Mouse (Mus musculus) hindbrain, embryonic 10.5 days (tissue): ENCODE data around the gene Rpl13. TPM values are rescaled to one million over a fixed set of nuclear protein-coding genes. Genes with fewer than 3 reads are reported as not detected.

ENCODE experiments used
- DNase-seq: peaks from one replicate; pipeline ENCODE4 v3.0.0-alpha.2; 2017; ENCODE audit warnings: low spot score
- H3K27ac ChIP-seq: fragments of 300-500 bp; sonication (generic); 2 replicates; pipeline ENCODE4 v1.5.1; 2016; ENCODE audit warnings: mild to moderate bottlenecking, moderate library complexity
- H3K27me3 ChIP-seq: fragments of 300-500 bp; sonication (generic); 2 replicates; pipeline ENCODE4 v1.6.1; 2016; ENCODE audit warnings: mild to moderate bottlenecking; ENCODE audit not compliant: poor library complexity, insufficient read depth, severe bottlenecking
- H3K36me3 ChIP-seq: fragments of 300-500 bp; sonication (generic); 2 replicates; pipeline ENCODE4 v1.6.1; 2016; ENCODE audit warnings: mild to moderate bottlenecking, moderate library complexity
- H3K4me1 ChIP-seq: fragments of 300-500 bp; sonication (generic); replicated peaks from 2 replicates; pipeline ENCODE4 v1.6.1; 2016; ENCODE audit warnings: mild to moderate bottlenecking
- H3K4me3 ChIP-seq: fragments of 300-500 bp; sonication (generic); 2 replicates; pipeline ENCODE4 v1.5.1; 2016; ENCODE audit warnings: mild to moderate bottlenecking, moderate library complexity
- H3K9me3 ChIP-seq: fragments of 300-500 bp; sonication (generic); 2 replicates; pipeline ENCODE4 v1.6.1; 2016; ENCODE audit warnings: mild to moderate bottlenecking, moderate library complexity
- WGBS: fragments of 180-500 bp; shearing (Covaris S2); methylation state at CpG from one replicate; pipeline ENCODE4 v1.1.7; 2016; 5-methylcytosine and 5-hydroxymethylcytosine counted together
- polyA plus RNA-seq: library from polyadenylated mRNA; unstranded; fragments of >200 nt; fragmentation: Nextera tagmentation; extraction: Ambion mirVana; gene quantifications from 2 replicates; pipeline ENCODE4 v1.2.1, GENCODE M21; 2016

The Rpl13 gene
- polyA plus RNA-seq = 1,248 and 1,330 TPM in 2 replicates

- Histone ChIP-seq H3K36me3 (peaks cover 48% of the 10 kb centered on the region), H3K4me3 (peak within 1 kb of the TSS; percentile 83), H3K27ac (peak within 1 kb of the TSS; percentile 99), H3K27me3 (no peaks in the 10 kb centered on the region), H3K9me3 (no peaks in the 10 kb centered on the region), H3K4me1 (peaks cover 24% of the 10 kb centered on the region)
- peak; percentile 98 for DNase-seq
- 2% methylated on average over 56 of the region's 56 CpGs for WGBS
Measured at GRCm38 (mm10) chr8:123101735-123102685, at the start of gene Rpl13. Rpl13 (plus strand) TSS chr8:123102350.

- Histone ChIP-seq H3K9me3 (no peaks in the 10 kb centered on the region), H3K27me3 (no peaks in the 10 kb centered on the region), H3K4me1 (peaks cover 34% of the 10 kb centered on the region), H3K4me3 (no peak within 1 kb of the TSS), H3K27ac (no peak within 1 kb of the TSS), H3K36me3 (peaks cover 11% of the 10 kb centered on the region)
- DNase-seq = no peak
- 77% methylated on average over 7 of the region's 7 CpGs for whole genome bisulfite sequencing
Measured at GRCm38 (mm10) chr8:123062721-123063120, 39.4 kb upstream of the Rpl13 start, which contains the start of gene Spg7. Spg7 (plus strand) TSS chr8:123062942.

GRCm38 (mm10) chr8:123064072-123064471 is 38.1 kb upstream of the Rpl13 start:
- Histone ChIP-seq H3K4me1 (peaks cover 34% of the 10 kb centered on the region), H3K36me3 (peaks cover 20% of the 10 kb centered on the region), H3K27ac (peak overlapping the region; percentile 99), H3K9me3 (no peaks in the 10 kb centered on the region), H3K27me3 (no peaks in the 10 kb centered on the region), H3K4me3 (peak overlapping the region; percentile 80)
- WGBS = 90% methylated on average over 4 of the region's 4 CpGs
- no peak for DNase-seq

GRCm38 (mm10) chr8:123064809-123065213 is 37.3 kb upstream of the Rpl13 start:
- Histone ChIP-seq H3K4me1 (peaks cover 34% of the 10 kb centered on the region), H3K9me3 (no peaks in the 10 kb centered on the region), H3K27ac (peak overlapping the region; percentile 99), H3K27me3 (no peaks in the 10 kb centered on the region), H3K36me3 (peaks cover 24% of the 10 kb centered on the region), H3K4me3 (peak overlapping the region; percentile 80)
- DNase-seq = no peak
- WGBS = 3% methylated on average over 14 of the region's 14 CpGs

DNA sequence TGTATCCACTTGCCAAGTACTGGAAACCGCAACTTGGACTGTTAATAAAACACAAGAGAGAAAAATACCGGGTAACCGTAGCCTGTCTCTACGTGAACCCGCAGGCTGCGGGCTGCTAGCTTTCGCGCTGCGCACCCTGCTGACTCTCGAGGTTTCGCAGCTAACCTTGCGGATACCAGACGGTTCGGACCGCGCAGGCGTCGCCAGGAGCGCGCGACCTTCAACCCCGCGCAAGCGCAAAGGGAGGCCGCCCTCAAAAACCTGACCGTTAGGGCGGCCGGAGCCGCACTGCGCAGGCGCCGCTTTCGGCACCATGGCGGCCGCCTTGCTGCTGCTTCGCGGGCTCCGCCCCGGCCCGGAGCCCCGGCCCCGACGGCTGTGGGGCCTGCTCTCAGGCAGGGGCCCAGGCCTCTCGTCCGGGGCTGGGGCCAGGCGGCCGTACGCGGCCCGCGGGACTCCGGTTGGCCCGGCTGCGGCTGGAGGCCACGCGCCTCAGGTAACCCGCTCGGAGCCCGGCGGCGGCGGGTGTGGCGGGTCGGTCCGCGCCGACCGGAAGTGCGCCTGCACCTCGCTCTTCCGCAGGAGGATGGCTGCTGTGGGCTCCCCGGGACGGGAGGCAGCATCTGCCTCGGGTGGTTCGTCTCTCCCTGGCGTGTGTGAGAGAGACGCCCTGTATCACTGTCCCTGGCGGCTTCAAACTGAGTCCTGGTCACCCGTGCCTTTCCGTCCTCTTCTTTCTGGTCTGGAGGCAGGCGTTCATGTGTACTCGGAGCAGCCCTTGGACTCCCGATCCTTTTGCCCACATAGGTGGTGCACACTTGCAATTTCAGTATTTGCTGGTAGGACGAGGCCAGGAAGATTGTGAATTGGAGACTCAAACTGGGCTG is 36.7 kb upstream of the Rpl13 start:
- WGBS = under 1% methylated on average over 84 of the region's 84 CpGs
- Histone ChIP-seq H3K4me1 (peaks cover 34% of the 10 kb centered on the region), H3K4me3 (peak overlapping the region; percentile 80), H3K9me3 (no peaks in the 10 kb centered on the region), H3K36me3 (peaks cover 30% of the 10 kb centered on the region), H3K27me3 (no peaks in the 10 kb centered on the region), H3K27ac (peak overlapping the region; percentile 99)
- peak; percentile 97 for DNase-seq

GRCm38 (mm10) chr8:123066101-123066683 is 36.0 kb upstream of the Rpl13 start:
- H3K9me3 ChIP-seq = no peaks in the 10 kb centered on the region
- no peak for DNase-seq
- H3K4me1 ChIP-seq = peaks cover 34% of the 10 kb centered on the region
- peak overlapping the region; percentile 99 for H3K27ac ChIP-seq
- H3K27me3 ChIP-seq = no peaks in the 10 kb centered on the region
- peaks cover 36% of the 10 kb centered on the region for H3K36me3 ChIP-seq
- H3K4me3 ChIP-seq = peak overlapping the region; percentile 80
- WGBS = 42% methylated on average over 7 of the region's 7 CpGs

DNA sequence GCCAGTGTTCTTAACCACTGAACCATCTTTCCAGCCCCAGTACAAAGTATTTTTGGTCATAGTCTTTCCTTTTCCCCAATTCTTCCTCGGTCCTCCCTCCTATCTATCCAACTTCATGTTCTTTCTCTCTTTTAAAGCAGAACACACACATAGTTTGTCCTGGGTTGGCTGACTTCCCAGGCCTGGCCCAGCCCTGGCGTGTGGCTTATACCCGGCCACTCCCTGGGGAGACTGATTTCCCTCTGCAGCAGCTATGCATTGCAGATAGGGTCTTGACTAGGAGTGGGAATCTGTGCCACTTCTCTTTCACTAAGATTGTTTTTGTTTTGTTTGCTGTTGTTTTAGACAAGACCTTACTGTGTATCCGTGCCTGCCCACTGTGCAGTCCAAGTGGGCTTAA is 31.0 kb upstream of the Rpl13 start:
- 80% methylated on average over 4 of the region's 4 CpGs for WGBS
- no peak overlapping the region for H3K4me3 ChIP-seq
- no peaks in the 10 kb centered on the region for H3K9me3 ChIP-seq
- no peak overlapping the region for H3K27ac ChIP-seq
- H3K27me3 ChIP-seq = no peaks in the 10 kb centered on the region
- H3K4me1 ChIP-seq = peaks cover 14% of the 10 kb centered on the region
- H3K36me3 ChIP-seq = peaks cover 85% of the 10 kb centered on the region
- DNase-seq = no peak

- DNase-seq = no peak
- Histone ChIP-seq H3K27ac (no peak overlapping the region), H3K4me1 (no peaks in the 10 kb centered on the region), H3K9me3 (no peaks in the 10 kb centered on the region), H3K36me3 (peaks cover 98% of the 10 kb centered on the region), H3K4me3 (no peak overlapping the region), H3K27me3 (no peaks in the 10 kb centered on the region)
- 95% methylated on average over 6 of the region's 6 CpGs for WGBS
Measured at GRCm38 (mm10) chr8:123077213-123077612, 24.9 kb upstream of the Rpl13 start.

- H3K4me3 ChIP-seq = no peak overlapping the region
- 79% methylated on average over 6 of the region's 6 CpGs for WGBS
Measured at GRCm38 (mm10) chr8:123082993-123083392, 19.2 kb upstream of the Rpl13 start.

GRCm38 (mm10) chr8:123083610-123084009 is 18.5 kb upstream of the Rpl13 start:
- DNase-seq = no peak
- no peaks in the 10 kb centered on the region for H3K27me3 ChIP-seq
- peaks cover 100% of the 10 kb centered on the region for H3K36me3 ChIP-seq
- H3K9me3 ChIP-seq = no peaks in the 10 kb centered on the region
- WGBS = 91% methylated on average over 12 of the region's 12 CpGs
- H3K4me1 ChIP-seq = no peaks in the 10 kb centered on the region
- no peak overlapping the region for H3K27ac ChIP-seq
- H3K4me3 ChIP-seq = no peak overlapping the region

More at GRCm38 (mm10) chr8:123082993-123083392, 19.2 kb upstream of the Rpl13 start:
- no peaks in the 10 kb centered on the region for H3K9me3 ChIP-seq
- no peak overlapping the region for H3K27ac ChIP-seq
- H3K27me3 ChIP-seq = no peaks in the 10 kb centered on the region
- no peaks in the 10 kb centered on the region for H3K4me1 ChIP-seq
- no peak for DNase-seq
- peaks cover 98% of the 10 kb centered on the region for H3K36me3 ChIP-seq

DNA sequence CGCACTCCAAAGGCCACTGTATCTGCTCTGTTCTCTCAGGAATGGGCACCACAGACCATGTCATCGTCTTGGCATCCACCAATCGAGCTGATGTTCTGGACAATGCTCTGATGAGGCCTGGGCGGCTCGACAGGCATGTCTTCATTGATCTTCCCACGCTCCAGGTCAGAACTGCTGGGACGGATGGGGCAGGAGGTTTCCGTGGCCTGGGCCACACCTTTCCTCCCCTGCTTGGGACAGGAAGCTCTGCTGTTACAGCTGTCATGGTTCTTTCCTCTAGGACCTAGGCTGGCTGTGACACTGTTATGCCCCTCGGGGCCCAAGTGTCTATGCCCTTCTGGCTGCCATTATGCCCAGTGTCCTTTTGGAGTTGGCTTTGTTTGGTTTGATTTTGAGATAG is 14.9 kb upstream of the Rpl13 start:
- no peak overlapping the region for H3K27ac ChIP-seq
- no peak for DNase-seq
- H3K9me3 ChIP-seq = no peaks in the 10 kb centered on the region
- WGBS = 86% methylated on average over 9 of the region's 9 CpGs
- H3K36me3 ChIP-seq = peaks cover 100% of the 10 kb centered on the region
- H3K4me1 ChIP-seq = 0 out of 2 replicates have a peak, but pooled peaks cover 2% of the 10 kb centered on the region
- no peaks in the 10 kb centered on the region for H3K27me3 ChIP-seq
- no peak overlapping the region for H3K4me3 ChIP-seq

DNA sequence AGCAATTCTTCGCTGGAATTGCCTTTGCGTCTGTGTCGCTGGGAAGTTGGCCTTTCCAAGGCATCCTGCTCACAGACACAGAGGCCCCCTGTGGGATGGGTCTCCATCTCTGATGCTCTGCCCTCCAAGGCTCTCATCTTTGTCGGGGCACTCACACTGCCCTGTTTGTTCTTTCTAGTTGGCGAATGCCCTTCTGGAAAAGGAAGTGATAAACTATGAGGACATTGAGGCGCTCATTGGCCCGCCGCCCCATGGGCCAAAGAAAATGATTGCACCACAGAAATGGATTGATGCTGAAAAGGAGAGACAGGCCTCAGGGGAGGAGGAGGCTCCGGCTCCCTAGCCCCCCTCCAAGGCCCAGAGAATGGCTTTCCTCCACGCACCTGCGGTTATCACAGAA is 4.9 kb upstream of the Rpl13 start:
- Histone ChIP-seq H3K27ac (no peak overlapping the region), H3K27me3 (no peaks in the 10 kb centered on the region), H3K4me1 (peaks cover 10% of the 10 kb centered on the region; the same call in 1 of the 2 replicates), H3K9me3 (no peaks in the 10 kb centered on the region), H3K4me3 (no peak overlapping the region), H3K36me3 (peaks cover 51% of the 10 kb centered on the region)
- no peak for DNase-seq
- WGBS = 93% methylated on average over 11 of the region's 11 CpGs
